Mouse (Mus musculus) Patski (cell line): ENCODE data around the gene Cox6b1. TPM values are rescaled to one million over a fixed set of nuclear protein-coding genes. Genes with fewer than 3 reads are reported as not detected.

Experiments used
- ATAC-seq: fragments of 100-300 bp; one replicate; pipeline ENCODE4 v1.8.0; 2021
- CTCF ChIA-PET: fragments of 350-600 bp; sonication (Branson Sonifier 250); formaldehyde crosslinking; loops from one replicate; lab custom pipeline; 2022; ENCODE audit warnings: inconsistent platforms; lab: Charles Lee
- POLR2A ChIA-PET: fragments of 350-600 bp; sonication (Branson Sonifier 250); formaldehyde crosslinking; loops from one replicate; lab custom pipeline; 2022; ENCODE audit warnings: antibody characterized with exemption, inconsistent platforms; lab: Charles Lee
- DNase-seq: peaks from one replicate; pipeline ENCODE4 v3.0.0-alpha.2; 2011; ENCODE audit warnings: low read depth, low spot score
- H3K27me3 ChIP-seq: fragments of 371-371 bp; one replicate; pipeline ENCODE4 v1.5.1; 2021
- CTCF ChIP-seq: fragments of 100-300 bp; IDR thresholded peaks from one replicate; pipeline ENCODE4 v1.5.1; 2021
- in situ Hi-C: fragments of 300-500 bp; cut with MboI; formaldehyde crosslinking; loops from 3 replicates; pipeline ENCODE4 v1.11.1; 2018; ENCODE audit warnings: low pct_unique_long_range_greater_than_20kb, mixed read lengths
- polyA plus RNA-seq: library from polyadenylated mRNA; unstranded; gene quantifications from one replicate; pipeline ENCODE4 v1.2.3, GENCODE M21; 2021

Cox6b1 gene
- polyA plus RNA-seq, 1 experiment from 2014 or later: 1,119 TPM

- in situ Hi-C loops: no loop called here
- TF ChIP-seq CTCF: no peak
- ChIA-PET POLR2A (no interaction called here), CTCF (no interaction called here)
- H3K27me3 ChIP-seq: no peaks in the 10 kb centered on the region
- ATAC-seq (no peak), DNase-seq (no peak)
These were observed 29.1 kb downstream of the Cox6b1 start for GRCm38 (mm10) chr7:30596811-30597210.

- in situ Hi-C loops: no loop called here
These were observed 29.9 kb downstream of the Cox6b1 start for GRCm38 (mm10) chr7:30596093-30596492.

GRCm38 (mm10) chr7:30594510-30595024 is 31.4 kb downstream of the Cox6b1 start:
- no peak for TF ChIP-seq CTCF
- H3K27me3 ChIP-seq: no peaks in the 10 kb centered on the region
- CTCF ChIA-PET: interaction anchor here (6.9 kb wide), 1 partner anchor 10 kb away, joined by 65 read pairs; no protein-coding TSS in a partner anchor
- POLR2A ChIA-PET: no interaction called here
- in situ Hi-C loops: no loop called here
- ATAC-seq (no peak), DNase-seq (no peak)

More at GRCm38 (mm10) chr7:30596093-30596492, 29.9 kb downstream of the Cox6b1 start:
- no peaks in the 10 kb centered on the region for H3K27me3 ChIP-seq
- ChIA-PET CTCF (interaction anchor here (1.2 kb wide), 2 partner anchors 17 to 18 kb away, joined by 3 to 4 read pairs; partner anchors contain the start of gene Upk1a), POLR2A (interaction anchor here (0.6 kb wide), 1 partner anchor 361 kb away, joined by 5 read pairs; the partner anchor contains the start of gene Usf2)
- no peak for TF ChIP-seq CTCF
- ATAC-seq (no peak), DNase-seq (no peak)

- no peak for DNase-seq
- in situ Hi-C loops: no loop called here
- no peaks in the 10 kb centered on the region for H3K27me3 ChIP-seq
- no peak for ATAC-seq
- no peak for TF ChIP-seq CTCF
- ChIA-PET POLR2A (no interaction called here), CTCF (interaction anchor here (2.3 to 6.9 kb wide), 2 partner anchors 11 to 20 kb away, joined by 14 to 65 read pairs; no protein-coding TSS in a partner anchor)
These were observed 32.1 kb downstream of the Cox6b1 start for GRCm38 (mm10) chr7:30593579-30594509.

GRCm38 (mm10) chr7:30592772-30593423 is 33.1 kb downstream of the Cox6b1 start:
- CTCF ChIA-PET: interaction anchor here (2.3 to 6.9 kb wide), 2 partner anchors 12 to 21 kb away, joined by 14 to 65 read pairs; no protein-coding TSS in a partner anchor

GRCm38 (mm10) chr7:30591605-30591951 is 34.4 kb downstream of the Cox6b1 start:
- in situ Hi-C loops: no loop called here
- POLR2A ChIA-PET: interaction anchor here (1.1 to 1.5 kb wide), 2 partner anchors 15 to 24 kb away, joined by 3 to 10 read pairs; no protein-coding TSS in a partner anchor
- no peak for TF ChIP-seq CTCF

More at GRCm38 (mm10) chr7:30592772-30593423, 33.1 kb downstream of the Cox6b1 start:
- ATAC-seq (no peak), DNase-seq (no peak)
- in situ Hi-C loops: no loop called here
- no peaks in the 10 kb centered on the region for H3K27me3 ChIP-seq
- POLR2A ChIA-PET: interaction anchor here (1.5 kb wide), 1 partner anchor 23 kb away, joined by 10 read pairs; no protein-coding TSS in a partner anchor
- TF ChIP-seq CTCF: no peak

GRCm38 (mm10) chr7:30590927-30591604 is 34.9 kb downstream of the Cox6b1 start:
- ChIA-PET POLR2A (interaction anchor here (0.6 to 2.9 kb wide), 4 partner anchors 10 to 25 kb away, joined by 3 to 10 read pairs (median 7); no protein-coding TSS in a partner anchor), CTCF (interaction anchor here (3.1 to 6.9 kb wide), 2 partner anchors 14 to 24 kb away, joined by 31 to 65 read pairs; no protein-coding TSS in a partner anchor)
- no peak for TF ChIP-seq CTCF

More at GRCm38 (mm10) chr7:30591605-30591951, 34.4 kb downstream of the Cox6b1 start:
- ATAC-seq (no peak), DNase-seq (no peak)
- H3K27me3 ChIP-seq: no peaks in the 10 kb centered on the region
- CTCF ChIA-PET: interaction anchor here (2.3 to 6.9 kb wide), 3 partner anchors 13 to 23 kb away, joined by 14 to 65 read pairs (median 31); no protein-coding TSS in a partner anchor

GRCm38 (mm10) chr7:30589435-30590301 is 36.3 kb downstream of the Cox6b1 start:
- ATAC-seq (peak; percentile 69), DNase-seq (peak; percentile 61)
- in situ Hi-C loops: no loop called here
- POLR2A ChIA-PET: interaction anchor here (0.6 to 2.9 kb wide), 3 partner anchors 25 to 62 kb away, joined by 3 to 10 read pairs (median 5); partner anchors contain the start of gene Cox6b1
- no peaks in the 10 kb centered on the region for H3K27me3 ChIP-seq
- no peak for TF ChIP-seq CTCF
- CTCF ChIA-PET: interaction anchor here (1.0 to 6.9 kb wide), 7 partner anchors 9 to 34 kb away, joined by 3 to 65 read pairs (median 5); partner anchors contain the start of genes Gm49396, Psenen, U2af1l4 and Zbtb32

More at GRCm38 (mm10) chr7:30590927-30591604, 34.9 kb downstream of the Cox6b1 start:
- DNase-seq: no peak
- ATAC-seq: no peak
- H3K27me3 ChIP-seq: no peaks in the 10 kb centered on the region
- in situ Hi-C loops: no loop called here
